Mouse (Mus musculus) forebrain, embryonic 16.5 days (tissue): ENCODE measurements at regions not wholly inside any gene's neighbourhood (a gene's known extent, or its start where the extent isn't known, plus 50 kb on each side); places are given as distances from the start of the nearest gene placed in this dataset.
A peak's percentile ranks its signal among the peaks of the same experiment; 100 is the strongest.
"Not testable (repeated sequence)": the region's sequence is repeated elsewhere in the genome, so short reads cannot be mapped to it uniquely, and the experiment has no call there.

Source experiments
- ATAC-seq: fragments of 200-750 bp; cut with Nextera tagmentation; 2 replicates; pipeline ENCODE4 v1.8.0; 2017; ENCODE audit warnings: mild to moderate bottlenecking, moderate library complexity
- H3K27ac ChIP-seq: fragments of 300-500 bp; sonication (generic); 2 replicates; pipeline ENCODE4 v1.5.1; 2014; ENCODE audit warnings: low read length, control low read depth
- H3K27me3 ChIP-seq: fragments of 300-500 bp; sonication (generic); replicated peaks from 2 replicates; pipeline ENCODE4 v1.6.1; 2014; ENCODE audit warnings: low read length; ENCODE audit not compliant: control insufficient read depth, insufficient read depth
- H3K36me3 ChIP-seq: fragments of 300-500 bp; sonication (generic); 2 replicates; pipeline ENCODE4 v1.6.1; 2014; ENCODE audit not compliant: control insufficient read depth, insufficient read depth
- H3K4me1 ChIP-seq: fragments of 300-500 bp; sonication (generic); replicated peaks from 2 replicates; pipeline ENCODE4 v1.6.1; 2014; ENCODE audit warnings: low read length; ENCODE audit not compliant: control insufficient read depth, insufficient read depth
- H3K4me2 ChIP-seq: fragments of 300-500 bp; sonication (generic); 2 replicates; pipeline ENCODE4 v1.6.1; 2014; ENCODE audit warnings: mild to moderate bottlenecking, low read length, control low read depth
- H3K4me3 ChIP-seq: fragments of 300-500 bp; sonication (generic); replicated peaks from 2 replicates; pipeline ENCODE4 v1.5.1; 2014; ENCODE audit warnings: mild to moderate bottlenecking, low read length, control low read depth
- H3K9ac ChIP-seq: fragments of 300-500 bp; sonication (generic); replicated peaks from 2 replicates; pipeline ENCODE4 v1.6.1; 2014; ENCODE audit warnings: low read depth, low read length, control low read depth
- H3K9me3 ChIP-seq: fragments of 300-500 bp; sonication (generic); 2 replicates; pipeline ENCODE4 v1.6.1; 2016; ENCODE audit warnings: low read length; ENCODE audit not compliant: control insufficient read depth
- WGBS: fragments of 180-500 bp; shearing (Covaris S2); extraction: QIAGEN DNeasy Blood & Tissue Kit; methylation state at CpG from one replicate; pipeline ENCODE4 v1.1.7; 2014; 5-methylcytosine and 5-hydroxymethylcytosine counted together

DNA sequence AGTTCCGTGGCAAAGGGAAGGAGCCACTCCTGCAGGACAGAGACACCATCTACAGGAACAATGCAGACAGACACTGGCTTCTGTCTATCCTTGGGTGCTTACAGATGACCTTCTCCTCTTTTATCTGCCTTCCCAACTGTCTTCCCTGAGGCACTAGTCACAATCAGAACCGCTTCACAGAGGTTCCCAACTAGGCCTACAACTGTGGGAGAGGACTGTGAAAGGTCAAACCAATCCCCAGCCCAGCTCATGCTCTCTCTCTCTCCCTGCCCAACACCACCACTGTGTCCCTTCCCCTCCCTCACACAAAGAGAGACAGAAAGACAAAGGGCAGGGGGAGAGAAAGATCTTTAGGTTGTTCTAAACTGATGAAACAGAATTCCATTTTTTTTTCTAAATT is 61.3 kb downstream of the Tmem17 start:
- Histone ChIP-seq H3K27ac (no peak overlapping the region), H3K36me3 (no peaks in the 10 kb centered on the region), H3K4me3 (no peak overlapping the region), H3K9ac (no peak overlapping the region), H3K4me2 (no peak overlapping the region), H3K4me1 (no peaks in the 10 kb centered on the region), H3K9me3 (no peaks in the 10 kb centered on the region; the same call in 1 of the 2 replicates), H3K27me3 (no peaks in the 10 kb centered on the region)
- no peak for ATAC-seq
- 68% methylated on average over 2 of the region's 2 CpGs for WGBS

DNA sequence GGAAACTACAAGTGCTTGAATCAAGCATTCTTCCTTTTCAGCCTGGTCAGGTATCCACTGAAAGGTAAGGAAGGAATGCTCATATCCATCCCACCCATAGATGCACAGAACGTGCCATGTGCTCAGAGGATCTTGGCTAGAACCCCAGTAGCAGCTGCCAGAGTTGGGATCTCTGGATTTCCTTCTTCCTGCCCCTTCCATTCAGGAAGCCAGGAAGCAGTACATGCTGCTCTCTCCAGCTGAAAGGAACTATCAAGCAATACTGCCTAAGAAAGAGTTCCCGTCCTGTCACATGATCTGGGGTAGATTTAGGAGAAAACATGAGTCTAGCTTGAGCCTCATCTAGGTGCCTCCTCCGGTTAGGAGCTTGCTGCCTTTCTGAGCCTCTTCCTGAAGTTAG is 61.9 kb downstream of the Tmem17 start:
- 77% methylated on average over 3 of the region's 3 CpGs for WGBS
- ATAC-seq, result no peak

DNA sequence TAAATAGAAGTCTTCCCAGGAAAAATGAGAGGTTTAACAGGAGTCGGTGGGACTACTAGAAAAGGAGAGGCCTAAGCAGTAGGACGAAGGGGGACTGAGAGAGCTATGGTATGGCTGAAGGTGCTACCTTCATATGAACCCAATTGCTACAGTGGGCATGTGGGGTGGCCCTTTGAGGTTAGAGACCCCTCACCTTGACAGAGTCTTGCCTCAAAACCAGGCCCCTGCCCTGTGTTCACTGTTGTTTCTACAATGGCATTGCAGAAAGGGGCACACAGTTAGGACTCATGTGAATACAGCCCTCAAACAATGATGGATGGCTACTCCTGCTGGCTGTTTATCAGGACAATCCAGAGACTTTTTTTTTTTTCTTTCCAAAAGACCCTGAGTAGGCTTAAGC is 62.6 kb downstream of the Tmem17 start:
- H3K4me1 ChIP-seq, result no peaks in the 10 kb centered on the region
- ATAC-seq, result no peak
- no peak overlapping the region for H3K4me2 ChIP-seq
- no peak overlapping the region for H3K27ac ChIP-seq
- no peak overlapping the region for H3K4me3 ChIP-seq
- 98% methylated on average over 2 of the region's 2 CpGs for WGBS
- H3K9ac ChIP-seq, result no peak overlapping the region
- H3K36me3 ChIP-seq, result no peaks in the 10 kb centered on the region
- H3K27me3 ChIP-seq, result no peaks in the 10 kb centered on the region
- H3K9me3 ChIP-seq, result no peaks in the 10 kb centered on the region; the same call in 1 of the 2 replicates

More for the DNA sequence above, 61.9 kb downstream of the Tmem17 start:
- H3K4me2 ChIP-seq, result no peak overlapping the region
- no peaks in the 10 kb centered on the region for H3K36me3 ChIP-seq
- no peak overlapping the region for H3K9ac ChIP-seq
- no peaks in the 10 kb centered on the region; the same call in 1 of the 2 replicates for H3K9me3 ChIP-seq
- H3K4me3 ChIP-seq, result no peak overlapping the region
- H3K27me3 ChIP-seq, result no peaks in the 10 kb centered on the region
- H3K27ac ChIP-seq, result no peak overlapping the region
- no peaks in the 10 kb centered on the region for H3K4me1 ChIP-seq

DNA sequence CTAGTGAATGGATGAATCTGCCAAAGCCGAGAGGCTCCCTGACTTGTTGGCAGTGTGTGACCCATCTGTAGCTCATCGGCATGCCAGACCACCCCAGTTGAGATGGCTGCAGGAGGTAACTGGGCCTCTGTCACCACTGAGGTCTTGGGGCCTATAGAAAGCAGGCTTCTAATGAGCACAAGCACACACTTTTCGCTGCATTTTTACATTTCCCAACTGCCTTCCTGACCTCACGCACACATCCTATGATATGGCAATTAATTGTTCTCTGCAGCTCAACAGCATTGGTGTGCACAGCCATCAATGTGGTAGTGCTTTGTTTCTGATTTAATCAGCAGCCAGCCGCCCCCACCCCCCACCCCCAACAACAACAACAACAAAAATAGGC is 72.2 kb downstream of the Tmem17 start:
- H3K4me1 ChIP-seq, result peaks cover 24% of the 10 kb centered on the region
- peak overlapping the region; percentile 40 for H3K4me2 ChIP-seq
- no peaks in the 10 kb centered on the region for H3K9me3 ChIP-seq
- no peaks in the 10 kb centered on the region for H3K27me3 ChIP-seq
- peak overlapping the region; percentile 46; the same call in 1 of the 2 replicates for H3K9ac ChIP-seq
- H3K36me3 ChIP-seq, result no peaks in the 10 kb centered on the region
- H3K27ac ChIP-seq, result peak overlapping the region; percentile 82
- H3K4me3 ChIP-seq, result peak overlapping the region; percentile 24
- ATAC-seq, result peak; percentile 75
- 11% methylated on average over 5 of the region's 5 CpGs for WGBS

DNA sequence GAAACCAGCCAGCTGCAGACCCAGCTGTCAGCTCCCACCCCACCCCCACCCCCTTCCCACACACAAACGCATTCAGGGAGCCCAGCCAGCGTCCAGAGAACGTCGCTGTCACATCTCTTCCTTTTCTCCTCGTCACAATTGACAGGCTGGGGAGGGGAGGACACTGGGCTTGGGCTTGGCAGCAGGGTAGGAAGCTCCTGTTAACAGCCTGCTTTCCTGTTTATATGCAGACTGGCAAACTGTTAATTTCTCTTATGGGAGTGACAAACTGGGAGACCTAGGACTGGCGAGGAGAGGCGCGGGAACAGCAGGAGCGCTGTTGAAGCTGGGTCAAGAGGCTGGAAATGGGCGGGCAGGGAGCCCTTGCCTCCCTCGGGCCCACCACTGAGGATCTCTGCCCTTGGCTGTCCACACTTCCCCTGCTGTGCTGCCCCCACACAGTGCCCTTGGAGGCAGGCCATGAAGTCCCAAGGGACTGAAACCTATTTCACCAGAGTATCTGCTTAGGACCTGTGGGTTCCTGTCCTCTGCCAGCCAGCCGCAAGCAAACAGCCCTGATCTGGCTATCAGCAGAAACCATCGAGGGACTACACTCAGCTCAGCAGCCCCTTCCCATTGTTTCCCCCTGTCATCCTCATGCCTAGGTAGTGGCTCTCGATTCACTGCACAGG is 72.7 kb downstream of the Tmem17 start:
- Histone ChIP-seq H3K36me3 (no peaks in the 10 kb centered on the region), H3K27ac (peak overlapping the region; percentile 82), H3K9me3 (no peaks in the 10 kb centered on the region), H3K4me2 (peak overlapping the region; percentile 40), H3K9ac (peak overlapping the region; percentile 46), H3K4me3 (peak overlapping the region; percentile 24), H3K4me1 (peaks cover 24% of the 10 kb centered on the region), H3K27me3 (no peaks in the 10 kb centered on the region)
- 7% methylated on average over 14 of the region's 14 CpGs for WGBS
- ATAC-seq, result peak; percentile 89

DNA sequence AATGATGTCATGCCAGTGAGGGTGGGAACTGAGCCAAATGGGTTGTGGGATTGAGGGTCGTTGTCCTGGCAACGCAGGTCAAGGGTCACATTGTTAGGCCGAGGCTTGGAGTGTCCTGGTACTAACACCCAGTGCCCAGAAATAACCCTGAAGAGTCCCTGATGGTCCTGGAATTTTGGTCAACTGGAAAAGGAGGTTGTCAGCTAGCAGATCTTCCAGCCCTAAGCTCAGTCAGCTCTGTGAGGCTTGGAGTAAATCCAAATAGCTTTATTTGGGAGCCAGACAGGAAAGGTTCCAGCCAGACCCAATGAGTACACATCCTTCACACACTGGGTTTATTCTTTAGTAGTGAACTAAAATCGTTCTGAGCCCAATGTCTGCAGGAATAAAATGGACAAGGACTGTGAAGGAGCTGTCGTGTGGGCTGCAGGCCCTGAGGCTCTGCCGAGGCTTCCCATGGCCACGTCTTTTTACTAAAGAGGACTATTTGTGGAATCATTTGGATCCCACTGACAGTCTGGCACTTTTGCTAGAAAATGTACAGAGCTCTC is 75.9 kb downstream of the Tmem17 start:
- Histone ChIP-seq H3K27ac (peak overlapping the region; percentile 25; the same call in 1 of the 2 replicates), H3K4me1 (peaks cover 24% of the 10 kb centered on the region), H3K4me3 (no peak overlapping the region), H3K4me2 (no peak overlapping the region), H3K36me3 (no peaks in the 10 kb centered on the region), H3K27me3 (no peaks in the 10 kb centered on the region), H3K9ac (no peak overlapping the region), H3K9me3 (no peaks in the 10 kb centered on the region)
- 39% methylated on average over 7 of the region's 7 CpGs for WGBS
- ATAC-seq, result peak; percentile 26

DNA sequence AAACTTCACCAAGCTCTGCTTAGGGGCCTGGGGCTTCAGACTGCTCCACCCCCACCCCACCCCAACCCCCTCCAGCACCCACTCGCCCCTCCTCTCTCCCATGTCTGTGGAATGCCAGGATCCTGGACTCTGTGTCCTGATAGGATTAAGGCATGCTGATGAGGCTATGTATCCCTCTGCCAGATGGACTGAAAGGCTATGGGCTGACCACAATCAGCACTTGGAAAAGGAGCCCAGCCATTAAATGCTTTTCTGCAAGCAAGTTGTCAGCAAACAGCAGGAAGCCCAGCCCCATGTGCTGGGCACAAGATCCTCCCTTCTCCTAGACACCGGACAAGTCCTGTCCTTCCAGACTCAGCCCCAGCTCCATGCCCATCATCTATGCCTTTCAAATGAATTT is 76.7 kb downstream of the Tmem17 start:
- H3K4me1 ChIP-seq, result peaks cover 24% of the 10 kb centered on the region
- H3K4me2 ChIP-seq, result no peak overlapping the region
- H3K9me3 ChIP-seq, result no peaks in the 10 kb centered on the region
- H3K27ac ChIP-seq, result peak overlapping the region; percentile 25; the same call in 1 of the 2 replicates
- ATAC-seq, result peak; percentile 35
- H3K4me3 ChIP-seq, result no peak overlapping the region
- no peak overlapping the region for H3K9ac ChIP-seq
- H3K36me3 ChIP-seq, result no peaks in the 10 kb centered on the region
- no peaks in the 10 kb centered on the region for H3K27me3 ChIP-seq
- 12% methylated on average over 2 of the region's 2 CpGs for WGBS

DNA sequence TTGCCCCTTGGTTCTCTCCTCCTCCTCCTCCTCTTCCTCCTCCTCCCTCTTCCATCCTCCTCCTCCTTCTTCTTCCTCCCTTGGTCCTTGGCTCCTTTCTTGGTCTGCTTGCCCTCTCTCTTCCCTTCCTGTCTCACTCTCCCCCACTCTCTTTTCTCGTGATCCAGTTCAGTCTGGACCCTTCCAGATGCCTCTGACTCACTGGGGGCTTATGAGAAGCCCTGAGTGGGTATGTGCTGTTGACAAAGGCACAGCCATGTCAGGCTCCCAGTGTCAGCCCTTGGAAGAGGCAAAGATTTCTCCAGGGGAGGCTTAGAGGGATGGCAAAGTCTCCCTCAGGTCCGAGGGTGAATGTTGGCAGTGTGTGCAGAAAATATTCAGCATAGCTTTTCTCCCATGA is 78.0 kb downstream of the Tmem17 start:
- no peak for ATAC-seq
- Histone ChIP-seq H3K4me3 (no peak overlapping the region), H3K4me1 (peaks cover 14% of the 10 kb centered on the region), H3K27ac (no peak overlapping the region), H3K4me2 (no peak overlapping the region), H3K9me3 (no peaks in the 10 kb centered on the region), H3K36me3 (no peaks in the 10 kb centered on the region), H3K27me3 (no peaks in the 10 kb centered on the region), H3K9ac (no peak overlapping the region)
- WGBS, result 70% methylated on average over 2 of the region's 2 CpGs

DNA sequence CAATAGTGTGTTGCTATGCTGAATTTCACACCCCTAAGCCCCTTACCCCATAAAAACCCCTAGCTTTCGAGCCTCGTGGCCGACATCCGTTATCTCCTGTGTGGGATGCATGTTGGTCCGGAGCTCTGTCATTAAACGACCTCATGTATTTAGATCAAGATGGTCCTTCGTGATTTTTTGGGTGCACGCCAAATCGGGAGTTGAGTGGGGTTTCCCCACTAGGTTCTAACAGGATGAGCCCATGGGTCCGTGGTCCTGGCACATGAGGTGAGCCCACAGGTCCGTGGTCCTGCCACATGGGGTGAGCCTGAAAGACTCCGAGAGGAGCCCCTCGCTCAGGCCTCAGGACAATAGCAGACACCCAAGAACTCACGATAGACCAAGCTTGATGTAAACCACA is 79.2 kb downstream of the Tmem17 start:
- WGBS, result 88% methylated on average over 14 of the region's 14 CpGs
- H3K4me3 ChIP-seq, ATAC-seq, H3K27me3 ChIP-seq, H3K4me2 ChIP-seq, H3K27ac ChIP-seq, H3K36me3 ChIP-seq, H3K9ac ChIP-seq, H3K9me3 ChIP-seq: not testable (repeated sequence)
- peaks cover 13% of the 10 kb centered on the region for H3K4me1 ChIP-seq
